ENCODE assay signal across 8 mouse cellular contexts in genomic region chr9:119088148-119088801, GRCm38 (mm10). TPM values are rescaled to one million over a fixed set of nuclear protein-coding genes. Genes with fewer than 3 reads are reported as not detected.
DNase-seq lines count a peak whose midpoint lies in the region; ATAC-seq lines count a peak whose summit lies in the region.

No protein-coding gene starts in this region.

- H3K4me3 ChIP-seq in hindbrain, embryonic 10.5 days, result peak overlapping the region; percentile 50
- H3K4me3 ChIP-seq in lung, embryonic 15.5 days, result peak overlapping the region; percentile 43

- H3K9me3 ChIP-seq in hindbrain, embryonic 10.5 days, result no peaks in the 10 kb centered on the region
- H3K9me3 ChIP-seq in lung, embryonic 15.5 days, result no peaks in the 10 kb centered on the region

- peak overlapping the region; percentile 67 for H3K27ac ChIP-seq in hindbrain, embryonic 10.5 days
- peak overlapping the region; percentile 92 for H3K27ac ChIP-seq in lung, embryonic 15.5 days

- H3K4me1 ChIP-seq in hindbrain, embryonic 10.5 days (replicated peaks), result peaks cover 82% of the 10 kb centered on the region
- H3K4me1 ChIP-seq in lung, embryonic 15.5 days, result peaks cover 28% of the 10 kb centered on the region

- H3K9ac ChIP-seq in lung, embryonic 15.5 days, result peak overlapping the region; percentile 31

- peaks cover 43% of the 10 kb centered on the region for H3K27me3 ChIP-seq in hindbrain, embryonic 10.5 days (ENCODE audit: insufficient read depth, poor library complexity, severe bottlenecking)
- H3K27me3 ChIP-seq in lung, embryonic 15.5 days, result peaks cover 11% of the 10 kb centered on the region

- H3K36me3 ChIP-seq in hindbrain, embryonic 10.5 days, result peaks cover 12% of the 10 kb centered on the region; the same call in 1 of the 2 replicates
- no peaks in the 10 kb centered on the region for H3K36me3 ChIP-seq in lung, embryonic 15.5 days

- DNase-seq in MN1 (ENCODE audit: low spot score), result peak; percentile 10
- DNase-seq in cerebellum, adult 9-10 months, result peak; percentile 72
- DNase-seq in frontal cortex, adult 2 months (ENCODE audit: extremely low spot score in 1 of 2, low spot score in 1 of 2), result peak; percentile 39 to 81
- peak; percentile 89 for DNase-seq in hindbrain, embryonic 10.5 days (ENCODE audit: low spot score)
- DNase-seq in layer of hippocampus, adult 9-10 months (ENCODE audit: low spot score), result peak; percentile 58
- DNase-seq in testis, postnatal 14 days (ENCODE audit: low spot score), result peak; percentile 88

- 2% methylated on average over 24 of the region's 24 CpGs for WGBS in hindbrain, embryonic 10.5 days
- under 1% methylated on average over 24 of the region's 24 CpGs for WGBS in lung, embryonic 15.5 days

- peak; percentile 90 for ATAC-seq in lung, embryonic 15.5 days (ENCODE audit: borderline replicate concordance, extremely low read depth, low FRiP score, low TSS enrichment)
- peak; percentile 35 for ATAC-seq in neutrophil, adult 5-6 weeks (ENCODE audit: extremely low read depth, insufficient number of reproducible peaks, low FRiP score, poor library complexity, severe bottlenecking)

- peak overlapping the region; percentile 66 for H3K4me2 ChIP-seq in lung, embryonic 15.5 days

RNA-seq across cellular contexts. Expression of gene Plcd1, which starts 5.0 kb away (rescaled TPM):
- 15.9 and 18.4 TPM in 2 replicates for polyA plus RNA-seq in frontal cortex, adult 2 months (2012; rRNA removed)
- 30.8 and 31.8 TPM in 2 replicates for polyA plus RNA-seq in hindbrain, embryonic 10.5 days (2016; fragmentation: Nextera tagmentation; extraction: Ambion mirVana)
- 15.5 and 17.7 TPM in 2 replicates for polyA plus RNA-seq in lung, embryonic 15.5 days (2015; fragmentation: Nextera tagmentation; extraction: Ambion mirVana)
- 0.23 TPM in 1 of 2 replicates, not detected in the other for total RNA-seq in neutrophil, adult 5-6 weeks (2017)

RNA-seq across cellular contexts. Expression of gene Dlec1, which starts 14.0 kb away (rescaled TPM):
- 3.5 and 4.6 TPM in 2 replicates for polyA plus RNA-seq in frontal cortex, adult 2 months (2012; rRNA removed)
- 1.6 and 1.8 TPM in 2 replicates for polyA plus RNA-seq in hindbrain, embryonic 10.5 days (2016; fragmentation: Nextera tagmentation; extraction: Ambion mirVana)
- polyA plus RNA-seq in lung, embryonic 15.5 days (2015; fragmentation: Nextera tagmentation; extraction: Ambion mirVana), result 1.3 and 1.4 TPM in 2 replicates
- total RNA-seq in neutrophil, adult 5-6 weeks (2017), result not detected in 2 replicates

RNA-seq across cellular contexts. Expression of gene Vill, which starts 35.7 kb away (rescaled TPM):
- polyA plus RNA-seq in frontal cortex, adult 2 months (2012; rRNA removed), result 9.1 and 10.1 TPM in 2 replicates
- 15.8 and 16.1 TPM in 2 replicates for polyA plus RNA-seq in hindbrain, embryonic 10.5 days (2016; fragmentation: Nextera tagmentation; extraction: Ambion mirVana)
- polyA plus RNA-seq in lung, embryonic 15.5 days (2015; fragmentation: Nextera tagmentation; extraction: Ambion mirVana), result 39.4 and 40.2 TPM in 2 replicates
- total RNA-seq in neutrophil, adult 5-6 weeks (2017), result 22.9 and 26.4 TPM in 2 replicates

Comparison
In these comparisons a context has a peak if more than half of its experiments do, and no peak if none do; other contexts are left out.
1. Peak in every context shown above with its lines: DNase-seq, ATAC-seq, H3K4me3 ChIP-seq and H3K27ac ChIP-seq.
2. DNase-seq: peak in every context shown above with its lines; median percentile 89 in hindbrain, embryonic 10.5 days; 88 in testis, postnatal 14 days; 72 in cerebellum, adult 9-10 months; 60 in frontal cortex, adult 2 months; 58 in layer of hippocampus, adult 9-10 months; 10 in MN1.